Mouse (Mus musculus) hindbrain, embryonic 10.5 days (tissue): ENCODE data around the gene Capn9. TPM values are rescaled to one million over a fixed set of nuclear protein-coding genes. Genes with fewer than 3 reads are reported as not detected.

Experiments used
- DNase-seq: peaks from one replicate; pipeline ENCODE4 v3.0.0-alpha.2; 2017; ENCODE audit warnings: low spot score
- H3K27ac ChIP-seq: fragments of 300-500 bp; sonication (generic); 2 replicates; pipeline ENCODE4 v1.5.1; 2016; ENCODE audit warnings: mild to moderate bottlenecking, moderate library complexity
- H3K27me3 ChIP-seq: fragments of 300-500 bp; sonication (generic); 2 replicates; pipeline ENCODE4 v1.6.1; 2016; ENCODE audit warnings: mild to moderate bottlenecking; ENCODE audit not compliant: poor library complexity, insufficient read depth, severe bottlenecking
- H3K36me3 ChIP-seq: fragments of 300-500 bp; sonication (generic); 2 replicates; pipeline ENCODE4 v1.6.1; 2016; ENCODE audit warnings: mild to moderate bottlenecking, moderate library complexity
- H3K4me1 ChIP-seq: fragments of 300-500 bp; sonication (generic); replicated peaks from 2 replicates; pipeline ENCODE4 v1.6.1; 2016; ENCODE audit warnings: mild to moderate bottlenecking
- H3K4me3 ChIP-seq: fragments of 300-500 bp; sonication (generic); 2 replicates; pipeline ENCODE4 v1.5.1; 2016; ENCODE audit warnings: mild to moderate bottlenecking, moderate library complexity
- H3K9me3 ChIP-seq: fragments of 300-500 bp; sonication (generic); 2 replicates; pipeline ENCODE4 v1.6.1; 2016; ENCODE audit warnings: mild to moderate bottlenecking, moderate library complexity
- WGBS: fragments of 180-500 bp; shearing (Covaris S2); methylation state at CpG from one replicate; pipeline ENCODE4 v1.1.7; 2016; 5-methylcytosine and 5-hydroxymethylcytosine counted together
- polyA plus RNA-seq: library from polyadenylated mRNA; unstranded; fragments of >200 nt; fragmentation: Nextera tagmentation; extraction: Ambion mirVana; gene quantifications from 2 replicates; pipeline ENCODE4 v1.2.1, GENCODE M21; 2016

Gene Capn9
- polyA plus RNA-seq, 1 experiment from 2014 or later: not detected

DNA sequence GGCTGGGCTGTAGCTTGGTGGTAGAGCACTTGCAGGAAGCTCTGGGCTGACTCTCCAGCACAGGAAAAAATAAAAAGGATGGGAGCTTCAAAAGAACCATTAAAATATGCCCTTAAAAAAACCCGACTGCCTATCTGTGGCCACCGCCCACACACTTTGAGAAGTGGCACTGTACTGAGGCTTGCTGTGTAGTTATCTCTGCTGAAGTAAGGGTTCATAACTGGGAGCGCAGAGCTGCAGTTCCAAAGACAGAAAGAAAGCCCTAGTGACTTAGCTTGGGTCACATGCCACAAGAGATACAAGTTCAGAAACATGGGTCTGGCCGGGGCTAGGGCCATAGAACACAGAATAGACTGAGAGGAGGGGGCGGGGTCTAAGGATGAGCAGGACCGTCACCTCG lies 82.0 kb downstream of the Capn9 start:
- Histone ChIP-seq H3K4me3 (no peak overlapping the region), H3K36me3 (peaks cover 22% of the 10 kb centered on the region), H3K27me3 (no peaks in the 10 kb centered on the region), H3K4me1 (peaks cover 63% of the 10 kb centered on the region), H3K9me3 (no peaks in the 10 kb centered on the region), H3K27ac (no peak overlapping the region)
- no peak for DNase-seq
- WGBS: 88% methylated on average over 7 of the region's 7 CpGs

DNA sequence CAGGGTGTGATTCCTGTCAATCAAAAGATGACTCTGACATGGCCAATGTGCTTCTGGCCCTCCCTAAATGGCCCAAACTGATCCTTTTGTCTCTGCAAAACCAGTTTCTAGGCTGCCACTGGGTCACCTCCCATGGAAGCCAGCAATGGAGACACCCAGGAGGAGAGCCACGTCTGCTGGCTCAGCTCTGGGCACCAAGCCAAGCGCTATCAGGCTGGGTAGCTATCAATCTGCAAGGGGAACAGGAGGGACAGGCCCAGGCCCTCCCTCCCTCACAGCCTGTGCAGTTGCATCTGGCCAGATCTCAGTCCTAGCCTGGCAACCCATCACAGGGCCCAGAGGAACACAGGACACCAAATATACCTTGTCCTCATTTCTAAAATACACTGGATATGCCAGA lies 82.5 kb downstream of the Capn9 start:
- no peak for DNase-seq
- Histone ChIP-seq H3K4me1 (peaks cover 60% of the 10 kb centered on the region), H3K4me3 (no peak overlapping the region), H3K36me3 (peaks cover 22% of the 10 kb centered on the region), H3K27me3 (no peaks in the 10 kb centered on the region), H3K27ac (no peak overlapping the region; the same call in 1 of the 2 replicates), H3K9me3 (no peaks in the 10 kb centered on the region)
- WGBS: 62% methylated on average over 2 of the region's 2 CpGs

GRCm38 (mm10) chr8:124661781-124662180 lies 85.9 kb downstream of the Capn9 start:
- H3K9me3 ChIP-seq: no peaks in the 10 kb centered on the region
- H3K36me3 ChIP-seq: peaks cover 13% of the 10 kb centered on the region; the same call in 1 of the 2 replicates
- peak overlapping the region; percentile 95; the same call in 1 of the 2 replicates for H3K27ac ChIP-seq
- no peaks in the 10 kb centered on the region for H3K27me3 ChIP-seq
- peak overlapping the region; percentile 73 for H3K4me3 ChIP-seq
- DNase-seq: no peak
- peaks cover 46% of the 10 kb centered on the region for H3K4me1 ChIP-seq
- WGBS: 55% methylated on average over 9 of the region's 9 CpGs

- peaks cover 46% of the 10 kb centered on the region for H3K4me1 ChIP-seq
Observed at GRCm38 (mm10) chr8:124662446-124663111, 86.7 kb downstream of the Capn9 start.

GRCm38 (mm10) chr8:124663112-124663873 lies 87.4 kb downstream of the Capn9 start, which contains the start of gene 2310022B05Rik:
Gene 2310022B05Rik, minus strand, starts transcription at chr8:124663369.
- 2% methylated on average over 58 of the region's 69 CpGs for WGBS
- H3K4me1 ChIP-seq: peaks cover 42% of the 10 kb centered on the region
- no peaks in the 10 kb centered on the region for H3K27me3 ChIP-seq
- H3K36me3 ChIP-seq: 0 out of 2 replicates have a peak, but pooled peaks cover 8% of the 10 kb centered on the region
- no peaks in the 10 kb centered on the region for H3K9me3 ChIP-seq
- H3K27ac ChIP-seq: peak within 1 kb of the TSS; percentile 95
- peak within 1 kb of the TSS; percentile 73 for H3K4me3 ChIP-seq
- DNase-seq: peak; percentile 93

More at GRCm38 (mm10) chr8:124662446-124663111, 86.7 kb downstream of the Capn9 start:
- Histone ChIP-seq H3K27me3 (no peaks in the 10 kb centered on the region), H3K4me3 (peak overlapping the region; percentile 73), H3K9me3 (no peaks in the 10 kb centered on the region), H3K36me3 (0 out of 2 replicates have a peak, but pooled peaks cover 8% of the 10 kb centered on the region), H3K27ac (peak overlapping the region; percentile 95)
- DNase-seq: no peak
- under 1% methylated on average over 49 of the region's 49 CpGs for WGBS

DNA sequence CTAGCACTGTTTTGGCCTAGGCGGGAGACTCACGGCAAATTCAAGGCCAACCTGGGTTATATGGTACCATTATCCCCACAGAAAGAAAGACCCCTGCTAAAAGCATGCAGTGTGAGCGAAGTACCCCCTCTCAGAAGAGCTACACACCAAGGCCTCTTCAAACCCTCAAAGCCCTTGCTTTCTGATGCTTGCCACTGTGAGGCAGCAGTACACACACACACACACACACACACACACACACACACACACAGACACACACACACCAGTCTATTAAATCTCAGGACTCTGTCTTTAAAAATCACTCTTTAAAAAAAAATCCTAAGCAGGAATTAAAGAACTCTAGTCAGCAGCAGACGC lies 87.9 kb downstream of the Capn9 start:
- Histone ChIP-seq H3K4me1 (peaks cover 38% of the 10 kb centered on the region), H3K27ac (peak overlapping the region; percentile 95), H3K4me3 (peak overlapping the region; percentile 73), H3K36me3 (0 out of 2 replicates have a peak, but pooled peaks cover 8% of the 10 kb centered on the region), H3K9me3 (no peaks in the 10 kb centered on the region), H3K27me3 (no peaks in the 10 kb centered on the region)
- no peak for DNase-seq
- 61% methylated on average over 4 of the region's 4 CpGs for WGBS

DNA sequence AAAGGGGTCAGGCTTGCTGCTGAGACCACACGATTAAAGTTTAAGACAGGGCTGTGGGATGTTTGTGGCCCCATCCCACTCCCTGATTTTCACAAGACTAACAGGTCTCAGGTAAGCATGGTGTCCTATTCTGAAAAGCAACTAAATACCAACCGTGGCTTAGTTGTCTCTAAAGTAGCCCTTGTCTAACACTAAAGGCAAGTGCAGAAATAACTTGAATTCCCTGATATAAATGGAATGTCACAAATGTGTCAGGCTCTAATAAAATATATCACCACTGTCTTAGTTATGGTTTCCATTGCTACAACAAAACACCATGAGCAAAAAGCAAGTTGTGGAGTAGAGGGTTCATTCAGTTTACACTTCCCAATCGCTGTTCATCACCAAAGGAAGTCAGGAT lies 88.5 kb downstream of the Capn9 start:
- no peaks in the 10 kb centered on the region for H3K9me3 ChIP-seq
- 0 out of 2 replicates have a peak, but pooled peaks cover 7% of the 10 kb centered on the region for H3K36me3 ChIP-seq
- no peak for DNase-seq
- H3K4me1 ChIP-seq: peaks cover 37% of the 10 kb centered on the region
- no peak overlapping the region for H3K4me3 ChIP-seq
- no peaks in the 10 kb centered on the region for H3K27me3 ChIP-seq
- WGBS: 84% methylated on average over 3 of the region's 3 CpGs
- no peak overlapping the region for H3K27ac ChIP-seq

Other genes starting within 250 kb of the Capn9 start
- 2.5 and 2.7 TPM in 2 replicates for gene Pgbd5, start 136.5 kb upstream of the Capn9 start, polyA plus RNA-seq
- gene Cog2, start 55.3 kb upstream of the Capn9 start, polyA plus RNA-seq: 41.1 and 43.3 TPM in 2 replicates
- gene Agt, start 6.4 kb upstream of the Capn9 start, polyA plus RNA-seq: not detected in 2 replicates
- gene 2310022B05Rik, start 87.3 kb downstream of the Capn9 start, polyA plus RNA-seq: 20.1 and 22.2 TPM in 2 replicates
- gene Ttc13, start 145.9 kb downstream of the Capn9 start, polyA plus RNA-seq: 49.2 and 49.7 TPM in 2 replicates
- gene Arv1, start 146.0 kb downstream of the Capn9 start, polyA plus RNA-seq: 34.3 and 38.1 TPM in 2 replicates
- gene Fam89a, start 175.7 kb downstream of the Capn9 start, polyA plus RNA-seq: 4.3 and 6.7 TPM in 2 replicates
- gene Trim67, start 217.0 kb downstream of the Capn9 start, polyA plus RNA-seq: 0.81 and 3.3 TPM in 2 replicates